In genomic region chr7:127129638-127130037, GRCm38 (mm10) we compare ENCODE assay signal across 8 mouse cellular contexts. TPM values are rescaled to one million over a fixed set of nuclear protein-coding genes. Genes with fewer than 3 reads are reported as not detected.
DNase-seq lines count a peak whose midpoint lies in the region; TF ChIP-seq lines count a peak whose summit lies in the region.
"Had no signal": no experiment of that assay in that cellular context is flagged by ENCODE, and none has a peak within 500 bp of the region (broad histone marks: within the 10 kb centered on the region; RNA-seq: fewer than 3 reads in every experiment).

No protein-coding gene starts in this region.

- H3K4me1 ChIP-seq in MEL (ENCODE audit: control insufficient read depth in 1 of 2, insufficient read depth in 2 of 2, low read length in 2 of 2): peaks cover 0 to 12% of the 10 kb centered on the region in 2 experiments; a peak in 3 of 4 replicates

- no peak overlapping the region for H3K9ac ChIP-seq in MEL (ENCODE audit: control insufficient read depth, low read depth, low read length, poor library complexity, severe bottlenecking)

- peaks cover 0 to 17% of the 10 kb centered on the region in 2 experiments; a peak in 3 of 4 replicates for H3K36me3 ChIP-seq in MEL (ENCODE audit: control insufficient read depth in 1 of 2, insufficient read depth in 2 of 2, low read length in 2 of 2)

- H3K4me3 ChIP-seq in MEL (ENCODE audit: control insufficient read depth in 1 of 2, insufficient read depth in 1 of 2, low read depth in 2 of 2, low read length in 2 of 2): no peak overlapping the region

- no peaks in the 10 kb centered on the region for H3K27me3 ChIP-seq in MEL (ENCODE audit: control insufficient read depth in 1 of 2, insufficient read depth in 2 of 2, low read length in 2 of 2)

- H3K27ac ChIP-seq in MEL (ENCODE audit: control insufficient read depth, low read depth, low read length): no peak overlapping the region

- no peak for TF ChIP-seq EP300 in MEL (IDR thresholded peaks at IDR 0.05; ENCODE audit: low read depth in 1 of 2, low read length in 2 of 2)

- no peak for TF ChIP-seq POLR2A in MEL (IDR thresholded peaks at IDR 0.05; ENCODE audit: control insufficient read depth in 1 of 2, insufficient read depth in 1 of 2, low read depth in 1 of 2, low read length in 2 of 2, poor library complexity in 1 of 2)

- peak; percentile 65 for TF ChIP-seq RAD21 in MEL (IDR thresholded peaks at IDR 0.05; ENCODE audit: low read depth, low read length)

- intact Hi-C loops in left cerebral cortex, postnatal 10 days (cut with DNase I): loop anchor here (5.0 kb wide), 1 partner anchor 58 kb away; no protein-coding TSS in a partner anchor

- H3K79me2 ChIP-seq in MEL (ENCODE audit: control insufficient read depth, insufficient read depth, low read length, poor library complexity): peaks cover 14% of the 10 kb centered on the region

- no peaks in the 10 kb centered on the region for H3K9me3 ChIP-seq in MEL (replicated peaks; ENCODE audit: insufficient read depth, low read length)

- peak; percentile 67 to 85 (median 75) for TF ChIP-seq CTCF in MEL (IDR thresholded peaks at IDR 0.05 in 2 of 3, conservative IDR thresholded peaks at IDR 0.05 in 1 of 3; ENCODE audit: control insufficient read depth in 1 of 3, insufficient read depth in 1 of 3, low read depth in 2 of 3, low read length in 3 of 3, poor library complexity in 1 of 3, severe bottlenecking in 1 of 3)

- DNase-seq in left cerebral cortex, adult 18-20 months (ENCODE audit: low spot score in 2 of 2): peak; percentile 51 to 54
- DNase-seq in left cerebral cortex, postnatal 10 days (ENCODE audit: extremely low spot score in 1 of 2, low spot score in 2 of 2): no peak
- peak; percentile 84 for DNase-seq in MEL (ENCODE audit: low read depth, low spot score)
- peak; percentile 63 for DNase-seq in cerebellum, adult 11-12 months
- peak; percentile 63 for DNase-seq in kidney, adult 9 months
- peak; percentile 54 for DNase-seq in lung, postnatal 10 days
- no peak for DNase-seq in ovary, postnatal 14 days (ENCODE audit: low spot score)

TF ChIP-seq in MEL, 35 proteins besides CTCF, POLR2A, EP300 and RAD21:
- TF ChIP-seq MEF2A (IDR thresholded peaks at IDR 0.05; ENCODE audit: extremely low read depth, insufficient replicate concordance, low read depth, low read length, poor library complexity, severe bottlenecking) (no peak), ZMIZ1 (IDR thresholded peaks at IDR 0.05; ENCODE audit: low read depth, low read length) (no peak), SIN3A (IDR thresholded peaks at IDR 0.05; ENCODE audit: low read length) (no peak; the same call in 1 of the 2 replicates), JUND (IDR thresholded peaks at IDR 0.05; ENCODE audit: low read depth, low read length) (no peak), CHD1 (IDR thresholded peaks at IDR 0.05; ENCODE audit: low read depth, low read length) (no peak), ETS1 (IDR thresholded peaks at IDR 0.05; ENCODE audit: low read depth, low read length) (no peak), SMC3 (IDR thresholded peaks at IDR 0.05; ENCODE audit: low read depth, low read length) (peak; percentile 90), CHD2 (IDR thresholded peaks at IDR 0.05; ENCODE audit: low read length) (no peak), ZC3H11A (IDR thresholded peaks at IDR 0.05; ENCODE audit: low read depth, low read length) (peak; percentile 50; the same call in 1 of the 2 replicates)

RNA-seq across cellular contexts. Expression of gene Qprt, which starts 7.6 kb away (rescaled TPM):
- total RNA-seq in left cerebral cortex, adult 18-20 months (2021): under 1 TPM; 0.54 to 0.63 TPM
- total RNA-seq in left cerebral cortex, postnatal 10 days (2021): under 1 TPM in 1 of 2 experiments, not detected in 1; 0.22 TPM
- total RNA-seq in MEL (2012; rRNA removed): 2.5 and 2.7 TPM in 2 replicates
- 1 to 10 TPM in 1 of 2 experiments, not detected in 1; 3.7 TPM for polyA plus RNA-seq in MEL (2012; ENCODE audit: insufficient read depth in 1 of 2, insufficient read length in 2 of 2, low read depth in 1 of 2, low replicate concordance in 2 of 2, missing spikeins in 1 of 2)
- total RNA-seq: heart, postnatal 14 days had no signal

RNA-seq across cellular contexts. Expression of gene Spn, which starts 8.0 kb away (rescaled TPM):
- under 1 TPM; 0.09 to 0.16 TPM for total RNA-seq in left cerebral cortex, adult 18-20 months (2021)
- under 1 TPM; 0.11 to 0.12 TPM for total RNA-seq in left cerebral cortex, postnatal 10 days (2021)
- 169 and 182 TPM in 2 replicates for total RNA-seq in MEL (2012; rRNA removed)
- 100 to 1,000 TPM; 135 to 184 TPM for polyA plus RNA-seq in MEL (2012; ENCODE audit: insufficient read depth in 1 of 2, insufficient read length in 2 of 2, low read depth in 1 of 2, low replicate concordance in 2 of 2, missing spikeins in 1 of 2)

RNA-seq across cellular contexts. Expression of gene AI467606, which starts 38.5 kb away (rescaled TPM):
- 1 to 10 TPM; 1.1 to 1.6 TPM for total RNA-seq in left cerebral cortex, adult 18-20 months (2021)
- 1 to 10 TPM; 1.4 to 2.1 TPM for total RNA-seq in left cerebral cortex, postnatal 10 days (2021)
- total RNA-seq in MEL (2012; rRNA removed): 51.1 and 54.9 TPM in 2 replicates
- 100 to 1,000 TPM in 1 of 2 experiments, 10 to 100 TPM in 1; 79.4 to 101 TPM for polyA plus RNA-seq in MEL (2012; ENCODE audit: insufficient read depth in 1 of 2, insufficient read length in 2 of 2, low read depth in 1 of 2, low replicate concordance in 2 of 2, missing spikeins in 1 of 2)

RNA-seq across cellular contexts. Expression of gene Zg16, which starts 42.5 kb away (rescaled TPM):
- total RNA-seq in left cerebral cortex, adult 18-20 months (2021): not detected
- total RNA-seq in left cerebral cortex, postnatal 10 days (2021): not detected
- 57.1 and 89.3 TPM in 2 replicates for total RNA-seq in MEL (2012; rRNA removed)
- polyA plus RNA-seq in MEL (2012; ENCODE audit: insufficient read depth in 1 of 2, insufficient read length in 2 of 2, low read depth in 1 of 2, low replicate concordance in 2 of 2, missing spikeins in 1 of 2): 10 to 100 TPM in 1 of 2 experiments, not detected in 1; 50.4 TPM
- total RNA-seq: heart, postnatal 14 days had no signal

Comparison
In these comparisons a context has a peak if more than half of its experiments do, and no peak if none do; other contexts are left out.
1. DNase-seq: peak in left cerebral cortex, adult 18-20 months (2 of 2), MEL (single experiment), cerebellum, adult 11-12 months (single experiment), kidney, adult 9 months (single experiment) and lung, postnatal 10 days (single experiment); none in left cerebral cortex, postnatal 10 days (0 of 2) and ovary, postnatal 14 days (single experiment).
2. RNA of gene Spn, which starts 8.0 kb away (total RNA-seq): 169 to 182 TPM in MEL; 0.09 to 0.16 TPM in left cerebral cortex, adult 18-20 months and 0.11 to 0.12 TPM in left cerebral cortex, postnatal 10 days; every median in the first group is over 100 times any median in the second.
3. RNA of gene AI467606, which starts 38.5 kb away (total RNA-seq): 51.1 to 54.9 TPM in MEL; 1.4 to 2.1 TPM in left cerebral cortex, postnatal 10 days and 1.1 to 1.6 TPM in left cerebral cortex, adult 18-20 months; every median in the first group is over 10 times any median in the second.